Mouse (Mus musculus): ENCODE measurements around the gene Tram2.

- TF ChIP-seq POLR2A (IDR thresholded peaks at IDR 0.05; ENCODE audit: control insufficient read depth in 1 of 2, insufficient read depth in 1 of 2, low read depth in 1 of 2, low read length in 2 of 2, poor library complexity in 1 of 2) (no peak), CTCF (IDR thresholded peaks at IDR 0.05 in 2 of 3, conservative IDR thresholded peaks at IDR 0.05 in 1 of 3; ENCODE audit: control insufficient read depth in 1 of 3, insufficient read depth in 1 of 3, low read depth in 2 of 3, low read length in 3 of 3, poor library complexity in 1 of 3, severe bottlenecking in 1 of 3) (no peak), EP300 (IDR thresholded peaks at IDR 0.05; ENCODE audit: low read depth in 1 of 2, low read length in 2 of 2) (no peak), HCFC1 (IDR thresholded peaks at IDR 0.05; ENCODE audit: low read depth, low read length) (no peak), GATA1 (IDR thresholded peaks at IDR 0.05; ENCODE audit: low read depth, low read length) (no peak), SIN3A (IDR thresholded peaks at IDR 0.05; ENCODE audit: low read length) (no peak), USF1 (IDR thresholded peaks at IDR 0.05; ENCODE audit: low read depth, low read length) (no peak), UBTF (IDR thresholded peaks at IDR 0.05; ENCODE audit: borderline replicate concordance, insufficient read depth, low read depth, low read length) (no peak), NELFE (IDR thresholded peaks at IDR 0.05; ENCODE audit: low read depth, low read length) (no peak), MYB (IDR thresholded peaks at IDR 0.05; ENCODE audit: low read depth, low read length) (no peak), MAX (IDR thresholded peaks at IDR 0.05; ENCODE audit: low read length) (no peak), ZKSCAN1 (IDR thresholded peaks at IDR 0.05; ENCODE audit: low read depth, low read length) (no peak), TCF12 (IDR thresholded peaks at IDR 0.05; ENCODE audit: low read depth, low read length) (no peak), E2F4 (IDR thresholded peaks at IDR 0.05; ENCODE audit: borderline replicate concordance, low read depth, low read length) (no peak)
Observed at GRCm38 (mm10) chr1:21103784-21104183, 24.8 kb upstream of the Tram2 start.

Measured in MEL (cell line).